ENCODE assay signal across 8 mouse cellular contexts in genomic region chr16:85173373-85174081, GRCm38 (mm10). TPM values are rescaled to one million over a fixed set of nuclear protein-coding genes. Genes with fewer than 3 reads are reported as not detected.
A peak's percentile ranks its signal among the peaks of the same experiment; 100 is the strongest.
DNase-seq lines count a peak whose midpoint lies in the region; ATAC-seq lines count a peak whose summit lies in the region.

Gene App (minus strand): TSS chr16:85173766.

- no peaks in the 10 kb centered on the region for H3K9me3 ChIP-seq in intestine, embryonic 14.5 days (ENCODE audit: control insufficient read depth, low read length)

- H3K27ac ChIP-seq in intestine, embryonic 14.5 days (ENCODE audit: low read depth) = peak within 1 kb of the TSS; percentile 86

- H3K9ac ChIP-seq in intestine, embryonic 14.5 days (ENCODE audit: low read length) = peak within 1 kb of the TSS; percentile 89

- DNase-seq in adrenal gland, adult 18-20 months (ENCODE audit: low spot score in 2 of 2) = peak; percentile 95 to 98
- DNase-seq in embryo, embryonic 10.5 days (ENCODE audit: low spot score) = peak; percentile 89
- DNase-seq in gastrocnemius, postnatal 25 days = peak; percentile 84
- peak; percentile 96 for DNase-seq in intestine, embryonic 14.5 days (ENCODE audit: low spot score)
- DNase-seq in left cerebral cortex, postnatal 25 days (ENCODE audit: low spot score in 2 of 2) = peak; percentile 91 to 92
- DNase-seq in mesoderm, embryonic 11.5 days (ENCODE audit: low read depth, low spot score) = peak; percentile 91
- peak; percentile 81 to 86 for DNase-seq in right cerebral cortex, postnatal 36 days (ENCODE audit: low spot score in 2 of 2)
- DNase-seq in urinary bladder, postnatal 4 days (ENCODE audit: low spot score in 2 of 2) = peak; percentile 87 to 93

- intact Hi-C loops in left cerebral cortex, postnatal 25 days (cut with DNase I) = loop anchor here (1.0 to 10.0 kb wide), 7 partner anchors 37 to 504 kb away; partner anchors contain the start of genes Atp5j and Gabpa

- no peaks in the 10 kb centered on the region for H3K36me3 ChIP-seq in intestine, embryonic 14.5 days (ENCODE audit: control insufficient read depth, insufficient read depth, low read length)

- peak within 1 kb of the TSS; percentile 71 for H3K4me2 ChIP-seq in intestine, embryonic 14.5 days (ENCODE audit: low read length)

- H3K4me1 ChIP-seq in intestine, embryonic 14.5 days (replicated peaks; ENCODE audit: control insufficient read depth, insufficient read depth, low read length) = peaks cover 8% of the 10 kb centered on the region

- under 1% methylated on average over 78 of the region's 78 CpGs for WGBS in intestine, embryonic 14.5 days

- no peaks in the 10 kb centered on the region for H3K27me3 ChIP-seq in intestine, embryonic 14.5 days (replicated peaks; ENCODE audit: control insufficient read depth, insufficient read depth, low read length)

- H3K4me3 ChIP-seq in intestine, embryonic 14.5 days (ENCODE audit: low read depth, low read length) = peak within 1 kb of the TSS; percentile 91

- peak; percentile 79 for ATAC-seq in intestine, embryonic 14.5 days (replicated peaks; ENCODE audit: low FRiP score, low TSS enrichment, low read depth)

RNA-seq across cellular contexts. Expression of gene App, which starts in this region (rescaled TPM):
- 100 to 1,000 TPM; 320 to 335 TPM for total RNA-seq in adrenal gland, adult 18-20 months (2021)
- 10 to 100 TPM; 80.3 to 84.8 TPM for total RNA-seq in gastrocnemius, postnatal 25 days (2021)
- 123 and 132 TPM in 2 replicates for polyA plus RNA-seq in intestine, embryonic 14.5 days (2014; fragmentation: Nextera tagmentation; extraction: Ambion mirVana)
- 1,000 to 10,000 TPM; 1,358 to 1,417 TPM for total RNA-seq in left cerebral cortex, postnatal 25 days (2021)

Comparison
In these comparisons a context has a peak if more than half of its experiments do, and no peak if none do; other contexts are left out.
1. Peak in every context shown above with its lines: DNase-seq, ATAC-seq, H3K4me3 ChIP-seq and H3K27ac ChIP-seq.
2. RNA of gene App (total RNA-seq): 1,358 to 1,417 TPM in left cerebral cortex, postnatal 25 days; 320 to 335 TPM in adrenal gland, adult 18-20 months and 80.3 to 84.8 TPM in gastrocnemius, postnatal 25 days; every median in the first group is over 4 times any median in the second.